Mouse (Mus musculus) c-Kit-positive CD71-positive TER-119-negative erythroid progenitor cells, embryonic 14.5 days (primary cell): Measurements from ENCODE around the gene Elp6.
A peak's percentile ranks its signal among the peaks of the same experiment; 100 is the strongest.
"Not testable (repeated sequence)": the region's sequence is repeated elsewhere in the genome, so short reads cannot be mapped to it uniquely, and the experiment has no call there.

Source experiments
- DNase-seq: peaks from one replicate; pipeline ENCODE4 v3.0.0-alpha.2; 2013; ENCODE audit warnings: low read depth

Elp6 gene

GRCm38 (mm10) chr9:110316503-110316902, 11.5 kb downstream of the Elp6 start:
- DNase-seq, result no peak

GRCm38 (mm10) chr9:110320769-110321168, 15.8 kb downstream of the Elp6 start:
- no peak for DNase-seq

GRCm38 (mm10) chr9:110322972-110323371, 18.0 kb downstream of the Elp6 start:
- DNase-seq, result no peak

- DNase-seq, result no peak
Observed at GRCm38 (mm10) chr9:110324181-110324580, 19.2 kb downstream of the Elp6 start.

GRCm38 (mm10) chr9:110328178-110328577, 23.2 kb downstream of the Elp6 start:
- DNase-seq, result no peak

- no peak for DNase-seq
Observed at GRCm38 (mm10) chr9:110328946-110329630, 24.1 kb downstream of the Elp6 start.

- DNase-seq, result no peak
Observed at GRCm38 (mm10) chr9:110329655-110330054, 24.7 kb downstream of the Elp6 start.

- no peak for DNase-seq
Observed at GRCm38 (mm10) chr9:110330341-110330740, 25.4 kb downstream of the Elp6 start.

- not testable (repeated sequence) for DNase-seq
Observed at GRCm38 (mm10) chr9:110330913-110331312, 25.9 kb downstream of the Elp6 start.

GRCm38 (mm10) chr9:110333135-110333895, 28.3 kb downstream of the Elp6 start, which contains the start of gene Scap:
TSS of gene Scap (plus strand) at chr9:110333288.
- DNase-seq, result peak; percentile 85

- DNase-seq, result peak; percentile 11
Observed at GRCm38 (mm10) chr9:110333896-110334259, 28.9 kb downstream of the Elp6 start.

GRCm38 (mm10) chr9:110334849-110335248, 29.9 kb downstream of the Elp6 start:
- no peak for DNase-seq

GRCm38 (mm10) chr9:110340037-110340750, 35.2 kb downstream of the Elp6 start:
- DNase-seq, result no peak

GRCm38 (mm10) chr9:110342008-110342407, 37.0 kb downstream of the Elp6 start:
- DNase-seq, result no peak

- DNase-seq, result no peak
Observed at GRCm38 (mm10) chr9:110343805-110344204, 38.8 kb downstream of the Elp6 start.

GRCm38 (mm10) chr9:110345057-110345739, 40.2 kb downstream of the Elp6 start:
- no peak for DNase-seq

- DNase-seq, result no peak
Observed at GRCm38 (mm10) chr9:110348899-110349298, 43.9 kb downstream of the Elp6 start.

- DNase-seq, result no peak
Observed at GRCm38 (mm10) chr9:110350188-110350587, 45.2 kb downstream of the Elp6 start.

GRCm38 (mm10) chr9:110350612-110351011, 45.6 kb downstream of the Elp6 start:
- DNase-seq, result no peak

- no peak for DNase-seq
Observed at GRCm38 (mm10) chr9:110351350-110351749, 46.4 kb downstream of the Elp6 start.

- no peak for DNase-seq
Observed at GRCm38 (mm10) chr9:110351932-110352632, 47.1 kb downstream of the Elp6 start.

- DNase-seq, result no peak
Observed at GRCm38 (mm10) chr9:110358341-110358740, 53.4 kb downstream of the Elp6 start.
